Mouse (Mus musculus) NIH3T3 (cell line): Measurements from ENCODE around the gene Csrp3.

Source experiments
- DNase-seq: peaks from one replicate; pipeline ENCODE4 v3.0.0-alpha.2; 2012; ENCODE audit warnings: low read depth

The Csrp3 gene

GRCm38 (mm10) chr7:48867576-48867975, 19.7 kb upstream of the Csrp3 start:
- DNase-seq, result no peak

GRCm38 (mm10) chr7:48864671-48865458, 17.0 kb upstream of the Csrp3 start:
- no peak for DNase-seq

DNA sequence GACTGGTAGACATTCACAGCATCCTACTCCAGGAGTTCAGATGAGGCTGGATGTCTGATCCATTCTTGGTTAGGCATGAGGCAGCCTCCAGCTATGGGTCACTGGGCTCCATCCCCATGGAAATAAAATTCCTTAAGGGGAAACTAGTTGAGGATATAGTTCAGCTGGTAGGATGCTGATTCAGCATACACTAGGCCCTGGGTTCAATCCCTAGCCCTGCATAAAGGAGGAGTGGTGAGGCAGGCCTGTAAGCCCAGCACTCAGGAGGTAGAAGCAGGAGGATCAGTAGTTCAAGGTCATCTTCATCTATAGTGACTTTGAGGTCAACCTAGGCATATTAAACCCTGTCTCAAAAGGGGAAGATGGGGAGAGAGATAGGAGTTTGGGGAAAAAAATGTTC, 16.4 kb upstream of the Csrp3 start:
- no peak for DNase-seq

DNA sequence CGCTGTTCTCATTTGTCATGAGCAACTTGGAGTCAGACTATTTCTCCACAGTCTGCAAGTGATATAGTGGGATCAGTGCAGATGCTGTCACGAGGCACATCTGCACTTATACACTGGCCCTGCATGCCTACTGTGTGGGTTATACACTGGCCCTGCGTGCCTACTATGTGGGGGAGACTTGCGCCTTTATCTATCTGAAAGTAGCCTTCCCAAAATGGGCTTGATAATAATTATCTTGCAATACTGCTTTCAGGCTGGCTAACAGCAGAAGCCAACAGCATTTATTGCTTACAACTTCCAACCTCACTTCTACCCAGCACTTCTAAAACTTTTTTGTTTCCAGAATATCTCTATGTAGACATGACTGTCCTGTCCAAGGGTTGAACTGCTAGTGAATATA, 14.0 kb upstream of the Csrp3 start:
- no peak for DNase-seq

DNA sequence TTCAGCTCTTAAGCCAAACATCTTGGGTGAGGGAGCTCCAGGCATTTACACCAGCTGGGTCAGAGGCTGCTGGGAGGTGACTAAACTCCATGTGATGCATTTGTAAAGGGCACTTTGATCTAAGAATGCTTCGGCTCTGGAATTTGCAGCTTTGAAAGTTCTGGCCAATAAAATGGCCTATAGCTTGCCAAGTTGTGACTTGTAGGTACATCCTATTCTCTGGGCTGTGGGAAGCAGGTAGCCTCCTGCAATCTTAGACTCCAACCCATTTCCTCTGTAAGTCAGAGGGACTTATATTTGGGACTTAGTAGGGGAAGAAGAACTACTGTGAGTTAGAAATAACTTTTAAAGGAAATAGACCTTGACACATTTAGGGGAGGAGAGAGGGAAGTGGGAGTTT, 13.1 kb upstream of the Csrp3 start:
- DNase-seq, result no peak

DNA sequence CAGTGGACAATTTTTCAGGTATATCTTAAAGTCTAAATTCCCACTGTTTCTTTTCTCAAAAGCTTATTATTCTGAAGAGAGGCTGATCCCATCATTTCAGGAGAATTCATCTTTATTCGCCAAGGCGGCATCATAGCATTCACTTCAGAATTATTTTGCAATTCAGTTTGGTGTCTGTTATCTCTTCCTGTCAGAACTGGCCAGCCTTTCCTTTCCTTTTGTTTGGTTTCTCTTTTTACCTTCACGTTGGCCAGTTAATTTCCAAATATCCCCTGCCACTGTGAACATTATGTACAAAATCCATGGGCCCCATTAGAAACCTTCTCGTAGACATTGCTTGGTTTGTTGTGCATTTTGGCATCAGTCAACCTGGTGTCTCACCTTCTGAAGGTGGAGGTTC, 11.5 kb upstream of the Csrp3 start:
- DNase-seq, result no peak

DNA sequence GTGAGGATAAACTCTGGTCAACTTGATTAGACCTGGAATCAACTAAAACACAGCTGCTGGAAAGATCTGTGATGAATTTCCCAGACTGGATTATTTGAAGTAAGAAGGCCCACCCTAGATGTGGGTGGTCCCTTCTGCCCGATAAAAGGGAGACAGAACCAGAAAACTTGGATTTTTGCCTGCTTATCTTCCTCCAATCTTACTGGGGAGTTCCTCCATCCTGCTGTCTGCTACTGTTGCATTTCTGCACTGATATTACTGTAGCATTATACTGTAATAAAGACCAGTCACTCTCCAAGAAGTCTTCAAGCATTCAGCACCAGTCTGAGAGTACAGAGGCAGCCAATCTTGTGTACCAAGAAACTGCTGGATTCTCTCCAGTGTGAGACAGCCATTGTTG, 10.4 kb upstream of the Csrp3 start:
- no peak for DNase-seq

DNA sequence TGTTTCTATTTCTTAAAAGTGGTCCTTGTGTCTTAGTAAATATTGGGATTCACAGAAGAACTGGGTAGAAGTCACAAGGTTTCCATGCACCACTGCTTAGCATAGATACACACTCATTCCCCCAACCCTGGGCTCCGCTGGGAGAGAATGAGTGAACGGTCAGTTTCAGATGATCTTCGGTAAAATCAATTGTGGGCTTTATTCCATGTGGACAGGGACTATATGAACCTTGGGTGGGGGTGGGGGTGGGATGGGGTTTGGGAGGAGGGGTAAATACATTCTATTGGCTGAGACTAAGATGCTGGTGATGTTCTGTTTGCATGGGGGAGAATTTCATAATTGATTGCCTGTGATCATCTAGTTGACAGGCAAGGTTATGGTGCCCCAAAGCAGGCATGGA, 7.6 kb upstream of the Csrp3 start:
- DNase-seq, result no peak

DNA sequence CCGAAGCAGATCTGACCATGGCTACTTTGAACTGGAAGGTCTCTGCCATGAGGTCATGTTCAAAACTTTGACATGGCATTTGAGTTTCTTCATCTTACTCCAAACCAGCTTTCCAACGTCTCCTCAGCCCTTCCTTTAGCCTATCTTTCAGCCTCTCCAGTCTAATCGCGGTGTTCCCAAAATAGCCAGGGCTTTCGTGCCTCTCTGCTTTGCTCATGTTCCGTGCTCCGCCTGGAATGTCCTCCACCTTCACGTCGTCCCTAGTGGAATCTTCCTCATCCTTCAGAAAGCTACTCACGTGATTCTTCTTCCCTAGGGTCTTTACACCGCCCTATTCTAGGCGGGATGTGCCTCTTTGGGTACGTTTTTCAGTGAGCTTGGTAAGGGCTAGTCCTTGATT, 5.7 kb upstream of the Csrp3 start:
- DNase-seq, result no peak

- DNase-seq, result no peak
Observed at GRCm38 (mm10) chr7:48851529-48852104, 3.8 kb upstream of the Csrp3 start.

- DNase-seq, result no peak
Observed at GRCm38 (mm10) chr7:48846755-48847154, 1.1 kb downstream of the Csrp3 start.

DNA sequence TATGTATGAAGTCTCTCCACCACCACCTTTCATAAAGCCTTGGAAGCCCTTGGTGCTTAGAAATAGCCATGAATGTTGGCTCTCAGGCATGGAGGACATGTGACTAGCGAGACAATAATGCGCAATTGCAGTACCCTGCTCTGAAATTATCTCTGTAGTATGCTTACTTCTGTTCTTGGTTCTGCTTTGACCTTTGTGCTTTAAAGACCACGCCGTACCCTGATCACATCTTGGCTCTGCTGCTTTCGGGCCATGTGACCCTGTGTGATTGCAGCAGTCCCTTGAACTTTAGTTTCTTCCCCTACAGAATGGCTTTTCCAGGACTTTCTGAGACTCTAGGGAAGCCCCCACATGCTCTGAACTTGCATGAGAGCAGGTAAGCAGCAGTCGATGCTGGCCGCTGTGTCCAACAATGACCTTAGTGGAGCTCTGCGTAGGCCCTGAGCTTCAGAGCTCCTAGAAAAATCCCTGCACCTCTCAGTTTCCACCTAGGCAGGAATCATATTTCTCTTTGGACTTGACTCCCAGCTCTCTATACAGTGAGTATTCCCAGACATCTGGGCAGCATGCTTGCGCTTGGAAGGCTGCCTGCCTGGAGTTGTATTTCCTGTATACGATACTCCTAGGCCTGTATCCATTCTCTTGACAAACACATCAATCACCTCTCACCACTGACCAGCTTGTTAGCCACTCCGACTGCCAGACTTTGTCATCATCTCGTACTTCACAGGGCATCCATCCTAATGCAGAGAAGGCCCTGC, 2.4 kb downstream of the Csrp3 start:
- DNase-seq, result peak; percentile 92

- DNase-seq, result no peak
Observed at GRCm38 (mm10) chr7:48843541-48843940, 4.3 kb downstream of the Csrp3 start.

GRCm38 (mm10) chr7:48842353-48842752, 5.5 kb downstream of the Csrp3 start:
- no peak for DNase-seq

DNA sequence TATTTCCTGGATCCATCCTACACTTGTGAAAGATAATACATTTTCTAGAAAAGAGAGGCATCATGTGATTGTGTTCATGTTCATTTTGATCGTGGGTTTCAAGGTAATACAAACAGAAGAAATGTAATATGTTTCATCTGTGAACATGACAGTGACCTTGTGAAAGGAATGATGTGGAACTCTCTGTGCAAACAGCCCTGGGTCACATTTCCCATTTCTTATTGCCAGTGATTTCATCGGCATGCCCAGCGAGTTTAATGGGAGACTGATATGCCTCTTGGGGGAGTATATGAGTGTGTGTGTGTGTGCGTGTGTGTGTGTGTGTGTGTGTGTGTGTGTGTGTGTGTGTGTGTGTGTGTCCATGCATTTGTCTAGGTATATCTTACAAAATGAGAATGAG, 6.3 kb downstream of the Csrp3 start:
- DNase-seq, result no peak

GRCm38 (mm10) chr7:48840545-48840944, 7.3 kb downstream of the Csrp3 start:
- no peak for DNase-seq

DNA sequence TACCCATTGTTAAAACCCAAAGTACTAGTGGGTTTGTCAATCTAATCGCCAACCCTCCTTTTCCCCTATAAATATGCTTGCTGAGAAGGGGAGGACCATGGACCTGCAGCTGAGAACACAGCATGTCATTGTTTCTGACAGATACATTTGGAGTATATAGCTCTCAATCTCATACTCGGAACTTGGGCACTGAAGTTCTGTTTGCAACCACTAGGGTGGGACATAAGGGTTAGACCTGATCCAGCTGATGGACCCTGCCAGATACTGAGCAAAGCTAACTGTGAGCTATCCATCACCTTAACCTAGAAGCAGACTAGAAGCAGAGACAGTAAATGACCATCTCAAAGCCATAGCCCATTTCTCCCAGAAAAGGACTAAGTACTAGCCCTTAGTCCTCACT, 9.4 kb downstream of the Csrp3 start:
- peak; percentile 16 for DNase-seq

DNA sequence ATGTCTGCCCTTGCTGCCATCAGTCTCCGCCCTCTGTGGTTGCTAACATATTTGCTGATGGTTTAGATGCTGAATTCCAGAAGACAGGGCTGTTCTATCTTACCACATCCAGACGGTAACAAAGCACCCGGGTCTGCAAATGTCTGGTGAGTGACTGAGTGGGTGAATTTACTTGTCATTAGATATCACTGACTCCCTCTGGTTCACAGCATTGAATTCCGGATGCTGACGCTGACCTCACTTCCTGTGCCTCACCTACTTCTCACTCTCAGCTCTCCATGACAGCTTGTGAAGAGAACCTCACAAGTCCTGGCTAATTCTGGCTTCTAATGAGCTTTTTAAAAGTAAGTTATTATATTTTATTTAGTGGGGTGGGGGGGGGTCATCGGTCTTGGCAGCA, 10.9 kb downstream of the Csrp3 start:
- no peak for DNase-seq

DNA sequence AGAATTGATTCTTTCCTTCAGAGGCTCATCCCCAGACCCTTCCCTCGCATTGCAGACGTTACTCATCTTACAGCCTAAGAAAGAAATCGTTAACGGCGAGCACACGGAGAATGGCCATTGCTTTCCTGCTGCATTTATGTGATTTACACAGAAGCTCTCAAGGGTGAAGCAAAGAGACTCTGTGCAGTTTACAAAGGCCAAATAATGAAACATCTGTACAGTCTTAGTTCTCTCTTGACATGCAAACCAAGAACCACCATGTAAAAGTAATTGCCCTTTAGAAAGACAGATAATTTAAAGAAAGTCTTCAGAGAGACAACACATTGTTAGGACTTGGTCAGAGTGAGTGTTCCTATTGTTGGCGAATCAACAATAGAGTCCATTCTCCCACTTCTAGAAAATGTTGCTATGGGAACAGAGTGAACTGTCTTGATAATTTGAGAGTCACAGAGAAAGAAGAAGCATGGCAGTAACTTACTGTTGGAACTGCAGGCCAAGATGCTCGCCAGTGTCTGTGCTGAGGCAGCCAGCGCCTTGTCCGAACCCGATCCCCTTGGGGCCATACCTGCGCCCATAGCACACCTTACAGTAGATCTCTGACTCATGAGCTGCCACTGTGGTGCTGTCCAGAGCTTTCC, 12.7 kb downstream of the Csrp3 start:
- no peak for DNase-seq

DNA sequence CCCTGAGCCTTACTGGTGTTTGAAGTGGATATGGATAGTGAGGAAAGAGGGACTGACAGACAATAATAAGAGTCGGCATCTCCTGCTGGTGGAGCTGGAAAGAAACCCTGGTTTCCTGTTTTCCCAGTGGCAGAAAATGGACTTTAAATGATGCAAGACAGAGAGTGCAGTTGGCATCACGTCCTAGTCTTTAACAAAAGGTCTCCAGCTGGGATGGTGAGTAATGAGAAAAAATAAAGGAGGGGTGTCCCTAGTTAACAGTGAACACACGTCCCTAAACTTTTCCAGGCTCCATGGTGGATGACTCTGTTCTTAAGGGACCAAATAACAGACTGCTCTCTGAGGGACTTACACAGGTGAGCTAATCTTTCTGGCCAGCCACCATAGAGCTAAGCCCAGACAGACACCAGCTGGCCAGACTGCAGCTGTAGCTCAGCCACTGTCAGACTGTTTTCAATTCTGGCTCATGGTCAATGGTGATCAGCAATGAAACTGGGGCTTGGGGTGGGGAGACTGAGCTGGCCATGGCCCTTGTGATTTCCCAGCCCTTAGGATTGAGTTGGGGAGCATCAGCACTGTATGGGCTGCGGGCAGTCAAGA, 13.4 kb downstream of the Csrp3 start:
- no peak for DNase-seq

- DNase-seq, result no peak
Observed at GRCm38 (mm10) chr7:48832735-48833134, 15.1 kb downstream of the Csrp3 start.

DNA sequence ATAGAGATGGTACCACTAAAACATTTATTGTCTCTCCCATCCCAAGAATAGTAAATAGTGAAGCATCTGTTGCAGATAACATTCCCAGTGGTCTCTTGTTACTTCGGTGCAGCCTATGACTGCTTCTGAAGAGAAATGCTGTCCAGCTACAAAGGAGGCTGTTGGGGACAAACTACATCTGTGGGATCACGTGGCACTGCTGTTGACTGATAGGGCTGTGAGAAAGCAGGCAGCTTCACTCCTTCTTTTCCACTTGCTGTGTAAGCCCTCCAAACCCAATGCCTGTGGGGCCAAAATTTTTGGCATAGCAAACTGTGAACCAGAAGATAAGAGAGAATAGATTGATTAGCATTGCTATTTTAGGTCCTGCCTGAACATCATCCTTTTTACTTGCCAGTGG, 17.4 kb downstream of the Csrp3 start:
- DNase-seq, result no peak
